Mouse (Mus musculus): ENCODE results near the gene Bmt2. TPM values are rescaled to one million over a fixed set of nuclear protein-coding genes. Genes with fewer than 3 reads are reported as not detected.

Gene Bmt2
- polyA plus RNA-seq, 1 experiment: 1.9 TPM

DNA sequence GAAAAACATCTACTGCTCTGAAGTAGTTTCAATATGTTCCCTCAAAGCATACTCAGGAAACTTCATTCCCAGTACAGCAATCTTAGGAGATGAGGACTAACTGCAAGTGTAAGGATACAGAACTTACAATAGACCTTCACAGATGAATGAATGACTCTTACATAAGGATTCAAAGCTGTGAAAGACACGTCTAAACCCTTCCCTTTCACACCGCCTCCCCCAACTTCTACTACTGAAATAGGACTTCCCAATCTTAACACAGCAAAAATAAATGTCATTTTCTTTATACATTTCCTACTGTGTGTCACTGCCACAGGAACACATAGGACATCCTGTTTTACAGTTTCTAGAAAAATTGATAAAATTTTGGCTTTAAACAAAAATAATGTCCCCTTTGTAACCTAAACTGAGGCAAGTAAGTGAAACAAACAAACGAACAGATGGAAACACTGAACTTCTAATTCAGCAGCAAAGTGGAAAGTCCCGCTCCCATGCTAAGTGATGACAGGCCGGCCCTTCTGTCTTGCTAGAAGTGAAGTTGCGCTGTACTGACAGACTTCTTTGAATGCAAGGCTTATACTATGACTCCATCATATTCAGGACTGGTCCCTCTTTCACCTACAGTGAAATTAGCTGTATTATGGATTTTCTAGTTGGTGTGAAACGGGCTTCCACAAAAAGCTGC lies 79.4 kb downstream of the Bmt2 start:
- no peak for TF ChIP-seq MYOG (IDR thresholded peaks at IDR 0.05; ENCODE audit: control insufficient read depth, extremely low read depth, insufficient read length)
- no peak for TF ChIP-seq FOSL1 (IDR thresholded peaks at IDR 0.05; ENCODE audit: insufficient read depth, low read length, poor library complexity, severe bottlenecking)
- TF ChIP-seq CTCF (IDR thresholded peaks at IDR 0.05; ENCODE audit: control insufficient read depth, insufficient read depth, insufficient read length): no peak
- no peak for TF ChIP-seq MAX (IDR thresholded peaks at IDR 0.05)
- TF ChIP-seq MYOD1 (IDR thresholded peaks at IDR 0.05; ENCODE audit: control insufficient read depth, insufficient read length, low read depth): no peak
- TF ChIP-seq USF1 (IDR thresholded peaks at IDR 0.05; ENCODE audit: low read depth): no peak
- no peak for TF ChIP-seq CEBPB (IDR thresholded peaks at IDR 0.05; ENCODE audit: low read depth)
- no peak overlapping the region for H3ac ChIP-seq (ENCODE audit: control insufficient read depth, insufficient read length, low read depth)
- no peaks in the 10 kb centered on the region for H3K27me3 ChIP-seq (ENCODE audit: control insufficient read depth, insufficient read depth, insufficient read length)
- H3K79me3 ChIP-seq (ENCODE audit: low read depth): peaks cover 44% of the 10 kb centered on the region
- H3K79me2 ChIP-seq (ENCODE audit: control insufficient read depth, insufficient read depth): peaks cover 80% of the 10 kb centered on the region
- peaks cover 40% of the 10 kb centered on the region for H3K36me3 ChIP-seq (ENCODE audit: control insufficient read depth, insufficient read depth)
- no peak overlapping the region for H3K4me3 ChIP-seq (ENCODE audit: insufficient read depth, poor library complexity, severe bottlenecking)

DNA sequence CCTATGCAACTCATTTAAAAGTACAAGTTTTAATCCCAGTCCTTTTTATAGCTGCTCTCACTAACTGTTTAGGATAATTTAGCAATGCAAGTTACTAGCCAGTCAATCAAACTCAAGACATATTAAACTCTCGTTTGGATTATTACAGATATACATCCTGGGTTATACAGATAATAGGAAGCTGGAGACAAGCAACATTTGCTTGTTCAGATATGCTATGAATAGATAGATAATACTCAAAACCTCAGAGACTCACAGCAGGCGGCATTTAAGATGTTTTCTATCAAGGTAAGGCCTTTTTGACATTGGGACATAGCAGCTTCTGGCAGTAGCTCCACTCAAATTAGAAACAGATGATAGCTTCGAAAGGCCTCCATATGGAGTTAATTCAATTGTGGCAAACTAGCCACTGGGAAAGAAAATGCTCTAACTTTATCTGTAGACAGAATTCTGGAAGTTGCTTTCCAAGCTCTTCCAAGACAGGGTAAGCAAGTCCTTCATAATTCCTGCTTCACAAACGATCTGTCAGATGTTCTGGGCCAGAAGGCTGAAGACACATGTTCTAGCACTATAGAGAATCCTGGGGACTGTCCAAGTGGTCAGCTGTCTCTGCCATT lies 84.9 kb downstream of the Bmt2 start:
- Histone ChIP-seq H3K36me3 (ENCODE audit: control insufficient read depth, insufficient read depth) (peaks cover 57% of the 10 kb centered on the region), H3K27me3 (ENCODE audit: control insufficient read depth, insufficient read depth, insufficient read length) (no peaks in the 10 kb centered on the region), H3K79me2 (ENCODE audit: control insufficient read depth, insufficient read depth) (peaks cover 33% of the 10 kb centered on the region), H3ac (ENCODE audit: control insufficient read depth, insufficient read length, low read depth) (no peak overlapping the region), H3K79me3 (ENCODE audit: low read depth) (peaks cover 13% of the 10 kb centered on the region), H3K4me3 (ENCODE audit: insufficient read depth, poor library complexity, severe bottlenecking) (no peak overlapping the region)
- TF ChIP-seq MYOG (IDR thresholded peaks at IDR 0.05; ENCODE audit: control insufficient read depth, extremely low read depth, insufficient read length) (no peak), CTCF (IDR thresholded peaks at IDR 0.05; ENCODE audit: control insufficient read depth, insufficient read depth, insufficient read length) (no peak), CEBPB (IDR thresholded peaks at IDR 0.05; ENCODE audit: low read depth) (no peak)

DNA sequence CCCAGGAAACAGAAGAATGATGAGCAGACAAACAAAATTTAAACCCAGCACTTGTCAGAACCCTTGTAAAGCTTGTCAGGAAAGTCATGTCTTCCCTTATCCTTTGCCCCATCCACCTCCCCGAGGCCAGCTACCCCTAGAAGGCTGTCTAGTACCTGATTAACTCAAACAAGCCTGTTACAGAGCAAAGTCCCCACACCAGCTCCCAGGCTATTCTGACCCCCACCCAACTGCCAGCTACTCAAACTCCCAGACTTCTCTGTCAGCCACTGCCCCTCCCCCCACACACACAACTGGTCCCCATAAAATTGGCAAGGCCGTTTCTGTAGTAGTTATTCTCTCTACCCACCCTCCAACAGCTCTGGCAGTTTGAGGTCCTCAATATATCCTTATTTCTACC lies 91.2 kb downstream of the Bmt2 start:
- H3K36me3 ChIP-seq (ENCODE audit: control insufficient read depth, insufficient read depth): peaks cover 49% of the 10 kb centered on the region
- H3K79me2 ChIP-seq (ENCODE audit: control insufficient read depth, insufficient read depth): peaks cover 8% of the 10 kb centered on the region
- H3ac ChIP-seq (ENCODE audit: control insufficient read depth, insufficient read length, low read depth): no peak overlapping the region
- H3K79me3 ChIP-seq (ENCODE audit: low read depth): no peaks in the 10 kb centered on the region
- TF ChIP-seq MYOD1 (IDR thresholded peaks at IDR 0.05; ENCODE audit: control insufficient read depth, insufficient read length, low read depth) (no peak), FOSL1 (IDR thresholded peaks at IDR 0.05; ENCODE audit: insufficient read depth, low read length, poor library complexity, severe bottlenecking) (no peak), MAX (IDR thresholded peaks at IDR 0.05) (no peak), CEBPB (IDR thresholded peaks at IDR 0.05; ENCODE audit: low read depth) (no peak), CTCF (IDR thresholded peaks at IDR 0.05; ENCODE audit: control insufficient read depth, insufficient read depth, insufficient read length) (no peak), USF1 (IDR thresholded peaks at IDR 0.05; ENCODE audit: low read depth) (no peak), MYOG (IDR thresholded peaks at IDR 0.05; ENCODE audit: control insufficient read depth, extremely low read depth, insufficient read length) (no peak)
- no peaks in the 10 kb centered on the region for H3K27me3 ChIP-seq (ENCODE audit: control insufficient read depth, insufficient read depth, insufficient read length)
- no peak overlapping the region for H3K4me3 ChIP-seq (ENCODE audit: insufficient read depth, poor library complexity, severe bottlenecking)

DNA sequence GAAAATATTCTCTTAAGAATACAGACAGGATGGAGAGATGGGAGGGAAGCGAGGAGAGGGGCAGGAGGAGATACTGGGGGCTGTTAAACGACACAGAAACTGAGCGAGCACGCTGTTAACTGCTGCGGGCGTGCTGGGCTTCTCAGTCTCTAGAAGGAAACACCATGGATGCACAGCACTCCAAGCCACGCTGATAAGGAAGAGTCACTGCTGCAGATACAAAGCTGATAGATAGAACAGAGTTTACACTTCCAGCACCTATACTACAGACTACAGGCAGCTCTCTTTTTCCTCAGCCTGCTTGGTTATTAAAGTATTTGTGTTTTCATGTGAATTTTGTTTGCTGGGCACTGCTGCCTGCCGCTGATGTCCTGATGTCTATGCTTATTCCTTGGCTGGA lies 91.6 kb downstream of the Bmt2 start:
- TF ChIP-seq MAX (IDR thresholded peaks at IDR 0.05) (no peak), FOSL1 (IDR thresholded peaks at IDR 0.05; ENCODE audit: insufficient read depth, low read length, poor library complexity, severe bottlenecking) (no peak), MYOD1 (IDR thresholded peaks at IDR 0.05; ENCODE audit: control insufficient read depth, insufficient read length, low read depth) (no peak), USF1 (IDR thresholded peaks at IDR 0.05; ENCODE audit: low read depth) (no peak), MYOG (IDR thresholded peaks at IDR 0.05; ENCODE audit: control insufficient read depth, extremely low read depth, insufficient read length) (no peak), CTCF (IDR thresholded peaks at IDR 0.05; ENCODE audit: control insufficient read depth, insufficient read depth, insufficient read length) (no peak), CEBPB (IDR thresholded peaks at IDR 0.05; ENCODE audit: low read depth) (no peak)
- Histone ChIP-seq H3K4me3 (ENCODE audit: insufficient read depth, poor library complexity, severe bottlenecking) (no peak overlapping the region), H3K27me3 (ENCODE audit: control insufficient read depth, insufficient read depth, insufficient read length) (no peaks in the 10 kb centered on the region), H3K36me3 (ENCODE audit: control insufficient read depth, insufficient read depth) (peaks cover 45% of the 10 kb centered on the region), H3ac (ENCODE audit: control insufficient read depth, insufficient read length, low read depth) (no peak overlapping the region), H3K79me2 (ENCODE audit: control insufficient read depth, insufficient read depth) (peaks cover 8% of the 10 kb centered on the region), H3K79me3 (ENCODE audit: low read depth) (no peaks in the 10 kb centered on the region)

DNA sequence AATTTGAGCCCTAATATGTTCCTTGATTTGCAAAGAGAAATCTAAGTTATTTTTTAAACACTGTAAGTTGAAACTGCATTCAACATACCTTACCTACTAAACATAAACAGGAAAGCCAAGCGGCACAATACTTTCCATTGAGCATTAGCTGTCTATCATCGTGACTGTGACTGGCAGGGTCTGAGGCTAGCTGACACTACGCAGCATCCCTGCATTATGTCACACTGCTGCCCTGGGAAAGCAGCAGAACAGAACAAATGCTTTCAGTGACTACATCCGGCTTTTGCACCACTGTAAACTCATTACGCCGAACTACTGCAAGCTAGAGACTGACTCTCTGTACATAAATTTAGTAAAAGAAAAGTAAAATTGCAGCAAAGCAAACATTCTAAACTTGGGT lies 93.0 kb downstream of the Bmt2 start:
- H3K79me2 ChIP-seq (ENCODE audit: control insufficient read depth, insufficient read depth): peaks cover 8% of the 10 kb centered on the region
- H3ac ChIP-seq (ENCODE audit: control insufficient read depth, insufficient read length, low read depth): no peak overlapping the region
- H3K4me3 ChIP-seq (ENCODE audit: insufficient read depth, poor library complexity, severe bottlenecking): no peak overlapping the region
- no peaks in the 10 kb centered on the region for H3K27me3 ChIP-seq (ENCODE audit: control insufficient read depth, insufficient read depth, insufficient read length)
- H3K36me3 ChIP-seq (ENCODE audit: control insufficient read depth, insufficient read depth): peaks cover 43% of the 10 kb centered on the region
- no peak for TF ChIP-seq MAX (IDR thresholded peaks at IDR 0.05)
- no peak for TF ChIP-seq CTCF (IDR thresholded peaks at IDR 0.05; ENCODE audit: control insufficient read depth, insufficient read depth, insufficient read length)
- TF ChIP-seq FOSL1 (IDR thresholded peaks at IDR 0.05; ENCODE audit: insufficient read depth, low read length, poor library complexity, severe bottlenecking): no peak
- TF ChIP-seq CEBPB (IDR thresholded peaks at IDR 0.05; ENCODE audit: low read depth): no peak
- TF ChIP-seq MYOD1 (IDR thresholded peaks at IDR 0.05; ENCODE audit: control insufficient read depth, insufficient read length, low read depth): no peak
- TF ChIP-seq USF1 (IDR thresholded peaks at IDR 0.05; ENCODE audit: low read depth): no peak
- no peak for TF ChIP-seq MYOG (IDR thresholded peaks at IDR 0.05; ENCODE audit: control insufficient read depth, extremely low read depth, insufficient read length)
- H3K79me3 ChIP-seq (ENCODE audit: low read depth): no peaks in the 10 kb centered on the region
